Mouse (Mus musculus) brown adipose tissue, adult 24 weeks (tissue): Measurements from ENCODE around the gene Spata32. TPM values are rescaled to one million over a fixed set of nuclear protein-coding genes. Genes with fewer than 3 reads are reported as not detected.
A peak's percentile ranks its signal among the peaks of the same experiment; 100 is the strongest.

Experiments used
- H3K27ac ChIP-seq: fragments of 200-500 bp; replicated peaks from 2 replicates; pipeline ENCODE4 v1.5.1; 2012; ENCODE audit warnings: low read depth, mild to moderate bottlenecking, low read length
- H3K4me1 ChIP-seq: fragments of 200-500 bp; 2 replicates; pipeline ENCODE4 v1.6.1; 2012; ENCODE audit warnings: low read length, mixed read lengths; ENCODE audit not compliant: control insufficient read depth, insufficient read depth, insufficient read length
- H3K4me3 ChIP-seq: fragments of 200-500 bp; 2 replicates; pipeline ENCODE4 v1.5.1; 2012; ENCODE audit warnings: low read depth, mild to moderate bottlenecking, low read length, moderate library complexity; ENCODE audit not compliant: insufficient read depth
- polyA plus RNA-seq: library from polyadenylated mRNA; stranded (reverse); fragments of >200 nt; gene quantifications from 2 replicates; pipeline ENCODE4 v1.2.4, GENCODE M21; 2012; ENCODE audit not compliant: missing spikeins, insufficient read depth, insufficient read length

Gene Spata32
- polyA plus RNA-seq, 1 experiment = not detected

GRCm38 (mm10) chr11:103177216-103177615, 41.0 kb downstream of the Spata32 start:
- H3K4me1 ChIP-seq = peaks cover 7% of the 10 kb centered on the region
- H3K27ac ChIP-seq = no peak overlapping the region; the same call in 1 of the 2 replicates

GRCm38 (mm10) chr11:103176510-103176909, 41.7 kb downstream of the Spata32 start:
- H3K27ac ChIP-seq = peak overlapping the region; percentile 41; the same call in 1 of the 2 replicates
- peaks cover 7% of the 10 kb centered on the region for H3K4me1 ChIP-seq
- no peak overlapping the region; the same call in 1 of the 2 replicates for H3K4me3 ChIP-seq

More at GRCm38 (mm10) chr11:103177216-103177615, 41.0 kb downstream of the Spata32 start:
- H3K4me3 ChIP-seq = no peak overlapping the region

GRCm38 (mm10) chr11:103175688-103176442, 42.4 kb downstream of the Spata32 start:
- peaks cover 7% of the 10 kb centered on the region for H3K4me1 ChIP-seq
- H3K27ac ChIP-seq = peak overlapping the region; percentile 86
- peak overlapping the region; percentile 39 for H3K4me3 ChIP-seq

DNA sequence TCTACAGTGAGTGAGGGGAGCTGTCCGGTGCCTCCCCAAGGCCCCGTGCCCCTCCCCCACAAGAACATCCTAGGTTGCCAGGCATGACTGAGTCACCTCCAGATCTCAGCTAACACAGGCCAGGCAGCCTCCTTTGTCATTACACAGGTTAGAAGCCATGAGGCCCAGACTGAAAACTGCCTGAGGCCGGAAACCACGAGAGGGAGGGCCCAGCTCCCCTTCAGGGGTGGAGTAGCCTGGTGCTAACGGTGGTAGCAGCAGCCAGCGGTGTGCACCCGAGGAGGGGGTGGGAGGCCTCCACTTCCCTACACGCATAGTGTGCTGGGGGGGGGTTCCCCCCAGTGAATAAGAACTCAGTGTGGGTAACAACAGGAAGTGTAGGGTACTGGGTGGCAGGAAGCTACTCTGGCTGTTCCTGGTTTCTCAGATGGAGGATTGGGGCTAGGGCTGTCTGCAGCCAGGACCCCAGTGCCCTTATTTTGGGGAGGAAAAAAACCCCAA, 43.3 kb downstream of the Spata32 start:
- H3K4me3 ChIP-seq = no peak overlapping the region
- peak overlapping the region; percentile 86; the same call in 1 of the 2 replicates for H3K27ac ChIP-seq
- peaks cover 7% of the 10 kb centered on the region for H3K4me1 ChIP-seq

DNA sequence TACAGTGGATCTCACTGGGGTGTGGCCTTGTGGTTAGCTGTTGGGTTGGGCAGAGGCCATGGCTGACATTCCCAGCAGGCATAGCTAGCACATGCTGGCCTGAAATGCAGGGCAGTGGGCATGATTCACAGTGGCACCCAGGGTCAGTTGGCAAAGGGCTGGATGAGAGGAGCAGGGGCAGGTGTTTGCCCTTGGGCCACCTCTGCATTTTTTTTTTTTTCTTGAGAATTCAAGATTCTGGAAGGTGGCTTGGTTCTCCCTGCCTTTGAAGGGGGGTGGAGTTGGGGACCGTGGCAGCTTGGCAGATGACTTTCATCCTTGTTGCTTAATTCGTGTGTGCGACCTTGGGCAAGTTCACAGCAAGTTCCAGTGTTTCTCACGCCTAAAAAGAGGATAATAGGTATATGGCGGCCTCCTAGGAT, 43.8 kb downstream of the Spata32 start:
- H3K27ac ChIP-seq = peak overlapping the region; percentile 30; the same call in 1 of the 2 replicates
- H3K4me3 ChIP-seq = no peak overlapping the region
- peaks cover 7% of the 10 kb centered on the region for H3K4me1 ChIP-seq

GRCm38 (mm10) chr11:103173771-103174344, 44.4 kb downstream of the Spata32 start:
- peak overlapping the region; percentile 30 for H3K27ac ChIP-seq
- peaks cover 7% of the 10 kb centered on the region for H3K4me1 ChIP-seq
- H3K4me3 ChIP-seq = 0 out of 2 replicates have a peak overlapping the region, but pooled peaks have one; percentile 3

GRCm38 (mm10) chr11:103173041-103173770, 45.0 kb downstream of the Spata32 start:
- Histone ChIP-seq H3K27ac (peak overlapping the region; percentile 14; the same call in 1 of the 2 replicates), H3K4me3 (0 out of 2 replicates have a peak overlapping the region, but pooled peaks have one; percentile 3), H3K4me1 (peaks cover 7% of the 10 kb centered on the region)

DNA sequence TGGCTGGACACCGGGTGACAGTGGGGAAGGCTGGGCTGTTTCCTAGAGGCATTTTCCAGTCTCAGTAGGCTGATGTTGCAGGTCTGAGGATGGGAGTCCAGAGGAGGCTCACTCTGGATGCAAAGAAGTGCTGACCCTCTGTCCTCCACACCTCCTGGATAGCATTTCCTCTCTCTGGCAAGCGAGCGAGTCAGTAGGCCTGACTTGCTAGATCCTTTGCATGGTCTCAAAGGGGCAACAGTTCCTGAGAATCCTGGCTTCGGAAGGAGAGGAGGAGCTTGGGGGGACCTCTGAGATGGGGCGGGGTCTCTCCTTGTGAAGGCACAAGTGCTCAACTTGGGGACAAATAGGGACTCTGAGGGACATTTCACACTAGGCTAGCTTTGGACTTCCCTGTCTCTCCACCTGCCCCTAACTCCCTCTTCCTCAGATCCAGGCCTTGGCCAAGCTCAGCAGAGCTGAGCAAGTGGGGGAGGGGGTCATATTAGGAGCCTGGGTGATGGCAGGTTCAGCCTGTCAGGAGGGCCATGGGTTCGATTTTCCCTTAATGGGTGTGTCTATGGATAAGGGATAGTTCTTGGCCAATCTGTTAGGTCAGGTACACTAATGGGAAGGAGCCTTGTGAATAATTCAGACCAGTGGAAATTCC, 45.7 kb downstream of the Spata32 start:
- H3K4me3 ChIP-seq = peak overlapping the region; percentile 75
- peak overlapping the region; percentile 71; the same call in 1 of the 2 replicates for H3K27ac ChIP-seq
- H3K4me1 ChIP-seq = peaks cover 7% of the 10 kb centered on the region

GRCm38 (mm10) chr11:103171703-103172391, 46.4 kb downstream of the Spata32 start:
- peak overlapping the region; percentile 71 for H3K27ac ChIP-seq
- H3K4me3 ChIP-seq = peak overlapping the region; percentile 75
- peaks cover 7% of the 10 kb centered on the region for H3K4me1 ChIP-seq

DNA sequence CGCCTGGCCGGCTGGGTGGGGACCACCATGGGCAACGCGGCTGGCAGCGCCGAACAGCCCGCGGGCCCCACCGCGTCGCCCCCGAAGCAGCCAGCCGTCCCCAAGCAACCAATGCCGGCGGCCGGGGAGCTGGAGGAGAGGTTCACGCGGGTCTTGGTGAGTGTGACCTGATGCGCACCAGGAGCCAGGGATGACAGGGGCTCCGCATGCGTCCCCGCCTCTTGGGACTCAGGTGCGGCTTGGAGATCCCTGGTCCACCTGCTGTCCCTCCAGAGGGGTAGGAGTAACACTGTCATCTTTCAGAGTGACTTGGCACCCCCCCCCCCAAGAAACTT, 47.0 kb downstream of the Spata32 start:
- Histone ChIP-seq H3K4me3 (peak overlapping the region; percentile 75), H3K27ac (peak overlapping the region; percentile 71), H3K4me1 (peaks cover 7% of the 10 kb centered on the region)

DNA sequence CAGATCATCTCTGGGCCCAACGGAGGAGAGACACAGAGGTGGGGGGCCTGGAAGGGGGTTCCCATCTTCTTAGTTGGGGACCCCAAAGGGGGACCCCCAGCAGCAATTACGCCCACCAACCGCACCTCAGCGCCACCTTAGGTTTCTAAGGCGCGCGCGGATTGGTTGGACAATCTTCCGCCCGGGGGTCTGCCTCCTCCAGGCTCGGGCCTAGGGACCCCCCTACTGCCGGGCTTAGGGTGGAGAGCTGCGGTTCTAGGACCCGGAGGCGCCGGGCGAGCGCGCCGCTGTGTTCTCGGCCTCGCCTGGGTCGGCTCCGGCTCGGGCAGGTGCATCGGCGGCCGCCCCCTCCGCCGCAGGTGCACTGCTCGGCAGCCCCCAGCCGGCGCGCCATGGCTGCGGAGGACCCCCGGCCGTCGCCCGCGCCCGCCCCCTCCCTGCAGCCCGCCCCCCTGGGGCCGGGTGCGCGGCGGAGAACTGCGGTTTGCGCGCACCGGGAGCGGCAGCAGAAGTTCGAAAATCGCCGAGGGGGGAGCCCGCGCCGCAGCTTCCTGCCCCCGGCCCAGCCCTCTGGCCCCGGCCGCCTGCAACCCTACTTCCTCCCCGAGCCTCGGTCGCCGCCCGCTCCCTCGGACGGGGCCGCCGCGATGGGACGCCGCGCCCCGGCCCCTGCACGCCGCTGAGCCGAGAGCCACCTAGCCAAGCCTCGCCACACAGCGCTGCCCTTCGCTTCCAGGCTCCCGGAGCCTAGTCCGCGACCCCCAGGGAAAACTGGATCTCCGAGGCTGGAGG, 47.5 kb downstream of the Spata32 start, which contains the start of gene Fmnl1:
Fmnl1 (plus strand) TSS at position 614 of the 792 bp plus-strand sequence.
- H3K27ac ChIP-seq = peak within 1 kb of the TSS; percentile 71
- H3K4me1 ChIP-seq = peaks cover 7% of the 10 kb centered on the region
- H3K4me3 ChIP-seq = peak within 1 kb of the TSS; percentile 75

DNA sequence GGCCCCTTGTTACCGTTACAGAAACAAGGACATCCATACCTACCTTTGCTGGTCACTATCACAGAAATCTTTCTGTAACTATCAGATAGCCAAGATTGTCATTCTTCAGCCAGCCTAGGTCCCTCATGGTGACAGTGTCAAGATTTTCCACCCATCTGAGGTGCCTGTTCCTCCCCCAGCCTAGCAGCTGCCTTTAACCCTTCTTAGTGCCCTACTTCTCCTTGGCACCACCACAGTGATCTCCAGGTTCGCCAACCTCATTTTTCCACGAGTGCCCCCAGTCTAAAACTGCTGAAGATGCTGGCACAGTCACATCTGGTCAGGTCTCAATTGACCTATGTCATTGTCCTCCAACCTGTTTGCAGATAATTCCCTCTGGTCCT, 48.1 kb downstream of the Spata32 start:
- no peak overlapping the region for H3K27ac ChIP-seq
- peak overlapping the region; percentile 75 for H3K4me3 ChIP-seq
- peaks cover 7% of the 10 kb centered on the region for H3K4me1 ChIP-seq

GRCm38 (mm10) chr11:103169664-103170063, 48.6 kb downstream of the Spata32 start:
- Histone ChIP-seq H3K4me3 (no peak overlapping the region), H3K4me1 (peaks cover 7% of the 10 kb centered on the region), H3K27ac (no peak overlapping the region)
